In the genomic region with DNA sequence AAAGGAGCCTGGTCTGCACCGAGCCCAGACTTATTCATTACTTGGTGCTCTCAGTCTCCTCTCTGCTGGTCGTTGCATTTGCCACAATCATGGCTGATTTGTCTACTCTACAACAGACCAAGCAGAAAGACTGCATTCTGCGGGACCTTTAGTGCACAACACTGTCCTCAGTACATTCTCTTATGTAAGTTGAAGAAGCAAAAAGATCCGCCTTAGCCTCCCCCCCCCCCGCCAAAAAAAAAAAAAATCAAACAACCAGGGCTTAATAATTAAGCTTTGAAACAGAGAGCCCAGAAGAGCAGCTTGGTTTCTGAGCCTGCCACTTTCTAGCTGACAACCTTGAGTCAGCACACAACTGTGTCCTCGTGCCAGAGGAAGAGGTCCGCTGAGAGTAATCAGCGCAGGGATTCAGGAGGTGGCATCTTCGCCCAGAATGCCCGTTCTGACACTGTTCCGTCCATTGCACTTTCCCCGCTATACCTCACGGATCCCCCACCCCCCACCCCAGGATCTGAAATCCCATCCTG, we compare ENCODE assay signal across 8 mouse cellular contexts. TPM values are rescaled to one million over a fixed set of nuclear protein-coding genes. Genes with fewer than 3 reads are reported as not detected.
DNase-seq lines count a peak whose midpoint lies in the region; ATAC-seq and TF ChIP-seq lines count a peak whose summit lies in the region.

No protein-coding gene starts in this region.

- no peak overlapping the region; the same call in 1 of the 2 replicates for H3K27ac ChIP-seq in forebrain, embryonic 15.5 days (replicated peaks)
- H3K27ac ChIP-seq in limb, embryonic 11.5 days (replicated peaks; ENCODE audit: low read depth, low read length) = no peak overlapping the region
- H3K27ac ChIP-seq in olfactory bulb, adult 2 months (ENCODE audit: insufficient read depth, low read depth, low read length) = no peak overlapping the region

- no peak for TF ChIP-seq CTCF in olfactory bulb, adult 2 months (IDR thresholded peaks at IDR 0.05; ENCODE audit: insufficient read depth, low read depth, low read length)

- DNase-seq in adrenal gland, postnatal 10 days = peak; percentile 27
- no peak for DNase-seq in adrenal gland, adult 18-20 months (ENCODE audit: low spot score in 2 of 2)
- DNase-seq in 3T3-L1 (ENCODE audit: low read depth, low spot score) = peak; percentile 40
- DNase-seq in limb, embryonic 11.5 days (ENCODE audit: low spot score) = no peak
- no peak for DNase-seq in gastrocnemius, postnatal 4 days (ENCODE audit: low spot score in 2 of 2)
- no peak for DNase-seq in gastrocnemius, postnatal 36 days

- H3K36me3 ChIP-seq in forebrain, embryonic 15.5 days = peaks cover 25% of the 10 kb centered on the region
- H3K36me3 ChIP-seq in limb, embryonic 11.5 days (ENCODE audit: control insufficient read depth, insufficient read depth, low read length) = no peaks in the 10 kb centered on the region; the same call in 1 of the 2 replicates

- 6% methylated on average over 13 of the region's 13 CpGs for WGBS in forebrain, embryonic 15.5 days
- 9% methylated on average over 13 of the region's 13 CpGs for WGBS in limb, embryonic 11.5 days
- 5% methylated on average over 13 of the region's 13 CpGs for WGBS in olfactory bulb, adult 2 months

- peak overlapping the region; percentile 79 for H3K9ac ChIP-seq in forebrain, embryonic 15.5 days (replicated peaks)
- H3K9ac ChIP-seq in limb, embryonic 11.5 days (ENCODE audit: low read length) = peak overlapping the region; percentile 64

- intact Hi-C loops in gastrocnemius, postnatal 36 days (cut with DNase I) = no loop called here

- H3K9me3 ChIP-seq in forebrain, embryonic 15.5 days = no peaks in the 10 kb centered on the region
- H3K9me3 ChIP-seq in limb, embryonic 11.5 days (ENCODE audit: control insufficient read depth, low read length) = no peaks in the 10 kb centered on the region

- H3K4me1 ChIP-seq in forebrain, embryonic 15.5 days = peaks cover 17% of the 10 kb centered on the region
- peaks cover 5% of the 10 kb centered on the region for H3K4me1 ChIP-seq in limb, embryonic 11.5 days (ENCODE audit: control insufficient read depth, insufficient read depth, low read length)
- H3K4me1 ChIP-seq in olfactory bulb, adult 2 months (ENCODE audit: control insufficient read depth, insufficient read depth, low read length) = peaks cover 11% of the 10 kb centered on the region

- peak; percentile 29 for ATAC-seq in forebrain, embryonic 15.5 days (replicated peaks)
- ATAC-seq in limb, embryonic 11.5 days (ENCODE audit: insufficient number of reproducible peaks, low FRiP score, low TSS enrichment, low read depth) = no peak

- peak overlapping the region; percentile 86 for H3K4me3 ChIP-seq in forebrain, embryonic 15.5 days
- H3K4me3 ChIP-seq in limb, embryonic 11.5 days (ENCODE audit: low read depth, low read length) = peak overlapping the region; percentile 89
- H3K4me3 ChIP-seq in olfactory bulb, adult 2 months (ENCODE audit: insufficient read depth, low read depth, low read length) = peak overlapping the region; percentile 79

- TF ChIP-seq POLR2A in olfactory bulb, adult 2 months (IDR thresholded peaks at IDR 0.05; ENCODE audit: insufficient read depth, low read depth, low read length) = no peak

- peak overlapping the region; percentile 86 for H3K4me2 ChIP-seq in forebrain, embryonic 15.5 days (replicated peaks)
- H3K4me2 ChIP-seq in limb, embryonic 11.5 days (ENCODE audit: low read depth, severe bottlenecking) = peak overlapping the region; percentile 65

- no peaks in the 10 kb centered on the region for H3K27me3 ChIP-seq in forebrain, embryonic 15.5 days
- H3K27me3 ChIP-seq in limb, embryonic 11.5 days (ENCODE audit: control insufficient read depth, insufficient read depth, low read length) = no peaks in the 10 kb centered on the region

RNA-seq across cellular contexts. Expression of a gene that starts 0.6 kb away (rescaled TPM):
- total RNA-seq in adrenal gland, postnatal 10 days (2021) = 10 to 100 TPM; 17.9 to 21.4 TPM
- 10 to 100 TPM; 15.6 to 19.4 TPM for total RNA-seq in adrenal gland, adult 18-20 months (2021)
- polyA plus RNA-seq in forebrain, embryonic 15.5 days (2015; fragmentation: Nextera tagmentation; extraction: Ambion mirVana) = 20.5 and 22.6 TPM in 2 replicates
- 17.4 and 19.7 TPM in 2 replicates for polyA plus RNA-seq in limb, embryonic 11.5 days (2014; fragmentation: Nextera tagmentation; extraction: Ambion mirVana)
- polyA plus RNA-seq in olfactory bulb, adult 2 months (2012; ENCODE audit: insufficient read depth, insufficient read length, low replicate concordance, missing spikeins) = not detected in 2 replicates
- 10 to 100 TPM; 14.3 to 16.8 TPM for total RNA-seq in gastrocnemius, postnatal 4 days (2021)
- 1 to 10 TPM; 6.2 to 9.0 TPM for total RNA-seq in gastrocnemius, postnatal 36 days (2021)

RNA-seq across cellular contexts. Expression of a gene that starts 0.6 kb away (rescaled TPM):
- total RNA-seq in adrenal gland, postnatal 10 days (2021) = 1,000 to 10,000 TPM; 1,547 to 1,559 TPM
- 1,000 to 10,000 TPM; 1,551 to 1,745 TPM for total RNA-seq in adrenal gland, adult 18-20 months (2021)
- polyA plus RNA-seq in forebrain, embryonic 15.5 days (2015; fragmentation: Nextera tagmentation; extraction: Ambion mirVana) = 563 and 611 TPM in 2 replicates
- 1,286 and 1,293 TPM in 2 replicates for polyA plus RNA-seq in limb, embryonic 11.5 days (2014; fragmentation: Nextera tagmentation; extraction: Ambion mirVana)
- polyA plus RNA-seq in olfactory bulb, adult 2 months (2012; ENCODE audit: insufficient read depth, insufficient read length, low replicate concordance, missing spikeins) = 2,934 TPM in 1 of 2 replicates, not detected in the other
- total RNA-seq in gastrocnemius, postnatal 4 days (2021) = 1,000 to 10,000 TPM; 1,547 to 1,580 TPM
- total RNA-seq in gastrocnemius, postnatal 36 days (2021) = 100 to 1,000 TPM; 605 to 696 TPM

Comparison
In these comparisons a context has a peak if more than half of its experiments do, and no peak if none do; other contexts are left out.
1. DNase-seq: peak in adrenal gland, postnatal 10 days (single experiment) and 3T3-L1 (single experiment); none in adrenal gland, adult 18-20 months (0 of 2), limb, embryonic 11.5 days (single experiment), gastrocnemius, postnatal 4 days (0 of 2) and gastrocnemius, postnatal 36 days (0 of 2).
2. Peak in every context shown above with its lines, with median percentiles within 50 percentile points of each other: H3K4me3 ChIP-seq.